Mouse (Mus musculus): ENCODE results near the gene Ccdc34. TPM values are rescaled to one million over a fixed set of nuclear protein-coding genes. Genes with fewer than 3 reads are reported as not detected.

The Ccdc34 gene
- total RNA-seq, 1 experiment, result 14.5 TPM

DNA sequence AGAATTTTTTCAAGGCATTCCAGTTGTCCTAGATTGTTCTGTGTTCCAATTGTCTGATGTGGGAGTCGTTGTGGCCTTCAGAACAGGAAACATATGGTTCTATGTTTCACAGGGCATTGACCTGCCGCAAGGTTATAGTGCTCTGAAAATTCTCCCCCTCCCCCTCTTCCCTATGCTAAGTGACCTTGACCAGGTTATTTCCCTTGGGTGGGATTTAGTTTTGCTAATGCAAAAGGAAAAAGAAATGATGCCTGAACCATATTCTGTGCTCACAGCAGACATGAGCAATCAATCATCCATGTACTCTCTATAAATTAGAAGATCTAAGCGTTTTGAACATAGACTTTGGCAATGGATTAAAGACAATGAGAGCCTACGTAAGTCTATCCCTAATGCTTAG is 186.6 kb downstream of the Ccdc34 start:
- TF ChIP-seq ZC3H11A (IDR thresholded peaks at IDR 0.05; ENCODE audit: borderline replicate concordance, low read depth, low read length) (no peak), CHD2 (IDR thresholded peaks at IDR 0.05; ENCODE audit: low read depth, low read length) (no peak)
- DNase-seq (ENCODE audit: low read depth, low spot score), result no peak
- Histone ChIP-seq H3K4me1 (ENCODE audit: control insufficient read depth in 2 of 2, insufficient read depth in 2 of 2, low read length in 2 of 2, poor library complexity in 1 of 2) (no peaks in the 10 kb centered on the region), H3K9me3 (ENCODE audit: control insufficient read depth, insufficient read depth, low read depth, low read length) (no peaks in the 10 kb centered on the region), H3K4me3 (ENCODE audit: insufficient read depth in 1 of 2, low read depth in 1 of 2, low read length in 2 of 2, poor library complexity in 1 of 2, severe bottlenecking in 1 of 2) (no peak overlapping the region), H3K27ac (ENCODE audit: insufficient read depth, low read depth, low read length, poor library complexity, severe bottlenecking) (no peak overlapping the region), H3K36me3 (ENCODE audit: control insufficient read depth, insufficient read depth, low read length, poor library complexity, severe bottlenecking) (no peaks in the 10 kb centered on the region), H3K9ac (ENCODE audit: insufficient read depth, low read depth, low read length, poor library complexity, severe bottlenecking) (no peak overlapping the region)
- in situ Hi-C loops (cut with MboI; ENCODE audit: low sequenced_read_pairs in 2 of 2, unreplicated experiment in 2 of 2), result loop anchor here in 1 of 2 experiments (10.0 to 25.0 kb wide), 2 partner anchors 299 to 358 kb away; no protein-coding TSS in a partner anchor

DNA sequence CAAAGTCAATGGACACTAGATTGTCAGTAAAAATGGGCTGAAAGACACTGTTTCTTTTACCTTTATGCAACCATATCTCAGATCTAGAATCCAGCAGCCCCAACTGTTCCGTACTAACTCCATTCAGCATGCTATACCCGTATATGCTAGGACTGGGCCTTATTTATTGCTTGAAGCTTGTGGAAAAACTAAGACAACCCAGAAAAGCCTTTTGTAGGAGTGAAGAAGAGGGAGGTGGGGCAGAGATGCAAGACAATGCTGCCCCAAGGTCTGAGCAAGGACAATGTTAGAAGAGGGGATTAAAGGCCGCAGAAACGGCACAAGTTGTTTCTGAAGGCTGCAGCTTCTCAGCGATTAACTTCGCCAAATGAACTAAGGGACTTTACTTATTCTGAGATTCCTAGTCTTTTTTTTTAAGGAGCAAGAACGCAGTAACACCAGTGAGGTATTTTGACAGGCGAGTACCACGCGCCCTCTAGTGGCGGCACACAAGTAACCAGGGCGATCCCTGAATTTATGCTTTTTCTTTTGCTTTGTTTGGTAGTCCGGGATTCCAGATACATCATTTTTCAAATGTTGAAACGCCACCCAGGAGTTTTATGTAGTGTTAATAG is 187.2 kb downstream of the Ccdc34 start:
- H3K4me3 ChIP-seq (ENCODE audit: insufficient read depth in 1 of 2, low read depth in 1 of 2, low read length in 2 of 2, poor library complexity in 1 of 2, severe bottlenecking in 1 of 2), result no peak overlapping the region
- DNase-seq (ENCODE audit: low read depth, low spot score), result peak; percentile 30
- H3K36me3 ChIP-seq (ENCODE audit: control insufficient read depth, insufficient read depth, low read length, poor library complexity, severe bottlenecking), result no peaks in the 10 kb centered on the region
- TF ChIP-seq MAFK (IDR thresholded peaks at IDR 0.05; ENCODE audit: insufficient read depth, low read depth, low read length), result no peak
- TF ChIP-seq ZC3H11A (IDR thresholded peaks at IDR 0.05; ENCODE audit: borderline replicate concordance, low read depth, low read length), result peak; percentile 78
- TF ChIP-seq CHD2 (IDR thresholded peaks at IDR 0.05; ENCODE audit: low read depth, low read length), result no peak
- TF ChIP-seq ZNF384 (IDR thresholded peaks at IDR 0.05; ENCODE audit: low read depth, low read length), result peak; percentile 65; the same call in 1 of the 2 replicates
- H3K4me1 ChIP-seq (ENCODE audit: control insufficient read depth in 2 of 2, insufficient read depth in 2 of 2, low read length in 2 of 2, poor library complexity in 1 of 2), result no peaks in the 10 kb centered on the region
- H3K9me3 ChIP-seq (ENCODE audit: control insufficient read depth, insufficient read depth, low read depth, low read length), result no peaks in the 10 kb centered on the region
- no peak overlapping the region for H3K9ac ChIP-seq (ENCODE audit: insufficient read depth, low read depth, low read length, poor library complexity, severe bottlenecking)
- in situ Hi-C loops (cut with MboI; ENCODE audit: low sequenced_read_pairs in 2 of 2, unreplicated experiment in 2 of 2), result loop anchor here (5.0 to 25.0 kb wide), 3 partner anchors 300 to 357 kb away; no protein-coding TSS in a partner anchor
- H3K27ac ChIP-seq (ENCODE audit: insufficient read depth, low read depth, low read length, poor library complexity, severe bottlenecking), result no peak overlapping the region

GRCm38 (mm10) chr2:110210508-110211496 is 193.2 kb downstream of the Ccdc34 start:
- H3K9me3 ChIP-seq (ENCODE audit: control insufficient read depth, insufficient read depth, low read depth, low read length), result no peaks in the 10 kb centered on the region
- H3K4me3 ChIP-seq (ENCODE audit: insufficient read depth in 1 of 2, low read depth in 1 of 2, low read length in 2 of 2, poor library complexity in 1 of 2, severe bottlenecking in 1 of 2), result no peak overlapping the region
- no peaks in the 10 kb centered on the region for H3K4me1 ChIP-seq (ENCODE audit: control insufficient read depth in 2 of 2, insufficient read depth in 2 of 2, low read length in 2 of 2, poor library complexity in 1 of 2)
- H3K36me3 ChIP-seq (ENCODE audit: control insufficient read depth, insufficient read depth, low read length, poor library complexity, severe bottlenecking), result no peaks in the 10 kb centered on the region
- in situ Hi-C loops (cut with MboI; ENCODE audit: low sequenced_read_pairs in 2 of 2, unreplicated experiment in 2 of 2), result loop anchor here in 1 of 2 experiments (25.0 kb wide), 1 partner anchor 351 kb away; no protein-coding TSS in a partner anchor
- no peak overlapping the region for H3K9ac ChIP-seq (ENCODE audit: insufficient read depth, low read depth, low read length, poor library complexity, severe bottlenecking)
- no peak overlapping the region for H3K27ac ChIP-seq (ENCODE audit: insufficient read depth, low read depth, low read length, poor library complexity, severe bottlenecking)
- TF ChIP-seq MAFK (IDR thresholded peaks at IDR 0.05; ENCODE audit: insufficient read depth, low read depth, low read length) (no peak), CHD2 (IDR thresholded peaks at IDR 0.05; ENCODE audit: low read depth, low read length) (no peak), HCFC1 (IDR thresholded peaks at IDR 0.05; ENCODE audit: borderline replicate concordance, insufficient read depth, low read length) (no peak), ZC3H11A (IDR thresholded peaks at IDR 0.05; ENCODE audit: borderline replicate concordance, low read depth, low read length) (no peak), ZNF384 (IDR thresholded peaks at IDR 0.05; ENCODE audit: low read depth, low read length) (no peak)
- no peak for DNase-seq (ENCODE audit: low read depth, low spot score)

- no peak overlapping the region for H3K27ac ChIP-seq (ENCODE audit: insufficient read depth, low read depth, low read length, poor library complexity, severe bottlenecking)
- in situ Hi-C loops (cut with MboI; ENCODE audit: low sequenced_read_pairs in 2 of 2, unreplicated experiment in 2 of 2), result loop anchor here in 1 of 2 experiments (25.0 kb wide), 1 partner anchor 348 kb away; no protein-coding TSS in a partner anchor
- H3K36me3 ChIP-seq (ENCODE audit: control insufficient read depth, insufficient read depth, low read length, poor library complexity, severe bottlenecking), result no peaks in the 10 kb centered on the region
- no peaks in the 10 kb centered on the region for H3K9me3 ChIP-seq (ENCODE audit: control insufficient read depth, insufficient read depth, low read depth, low read length)
- TF ChIP-seq ZC3H11A (IDR thresholded peaks at IDR 0.05; ENCODE audit: borderline replicate concordance, low read depth, low read length) (no peak), MAFK (IDR thresholded peaks at IDR 0.05; ENCODE audit: insufficient read depth, low read depth, low read length) (no peak), ZNF384 (IDR thresholded peaks at IDR 0.05; ENCODE audit: low read depth, low read length) (no peak), HCFC1 (IDR thresholded peaks at IDR 0.05; ENCODE audit: borderline replicate concordance, insufficient read depth, low read length) (no peak), CHD2 (IDR thresholded peaks at IDR 0.05; ENCODE audit: low read depth, low read length) (no peak)
- no peak for DNase-seq (ENCODE audit: low read depth, low spot score)
- no peak overlapping the region for H3K4me3 ChIP-seq (ENCODE audit: insufficient read depth in 1 of 2, low read depth in 1 of 2, low read length in 2 of 2, poor library complexity in 1 of 2, severe bottlenecking in 1 of 2)
- no peaks in the 10 kb centered on the region for H3K4me1 ChIP-seq (ENCODE audit: control insufficient read depth in 2 of 2, insufficient read depth in 2 of 2, low read length in 2 of 2, poor library complexity in 1 of 2)
- H3K9ac ChIP-seq (ENCODE audit: insufficient read depth, low read depth, low read length, poor library complexity, severe bottlenecking), result no peak overlapping the region
These were observed 196.7 kb downstream of the Ccdc34 start for GRCm38 (mm10) chr2:110214278-110214677.
